Mouse (Mus musculus) bone marrow, adult 2 months (tissue): ENCODE data around the gene Fbxl17. TPM values are rescaled to one million over a fixed set of nuclear protein-coding genes. Genes with fewer than 3 reads are reported as not detected.

ENCODE experiments used
- H3K27ac ChIP-seq: fragments of 200-500 bp; 2 replicates; pipeline ENCODE4 v1.5.1; 2012; ENCODE audit warnings: low read depth, mild to moderate bottlenecking, control low read depth, inconsistent platforms, low read length; ENCODE audit not compliant: control insufficient read depth, poor library complexity, insufficient read depth
- H3K4me1 ChIP-seq: fragments of 200-500 bp; 2 replicates; pipeline ENCODE4 v1.6.1; 2011; ENCODE audit warnings: low read length; ENCODE audit not compliant: control insufficient read depth, insufficient read depth
- H3K4me3 ChIP-seq: fragments of 200-500 bp; replicated peaks from 2 replicates; pipeline ENCODE3; 2011; ENCODE audit warnings: mild to moderate bottlenecking, low read depth, low read length, control low read depth; ENCODE audit not compliant: control insufficient read depth
- CTCF ChIP-seq: fragments of 200-500 bp; IDR thresholded peaks from 2 replicates; pipeline ENCODE4 v1.5.1; 2011; ENCODE audit warnings: low read length, control low read depth; ENCODE audit not compliant: control insufficient read depth, insufficient read depth
- POLR2A ChIP-seq: fragments of 200-500 bp; IDR thresholded peaks from 2 replicates; pipeline ENCODE4 v1.6.1; 2011; ENCODE audit warnings: low read depth, mild to moderate bottlenecking, control low read depth, low read length, borderline replicate concordance; ENCODE audit not compliant: control insufficient read depth
- WGBS: fragments of 180-500 bp; shearing (Covaris S2); methylation state at CpG from one replicate; pipeline ENCODE4 v1.1.7; 2018; 5-methylcytosine and 5-hydroxymethylcytosine counted together
- polyA plus RNA-seq: library from polyadenylated mRNA; stranded (reverse); fragments of >200 nt; gene quantifications from 2 replicates; pipeline ENCODE4 v1.2.4, GENCODE M21; 2011; ENCODE audit warnings: low replicate concordance; ENCODE audit not compliant: missing spikeins, insufficient read depth, insufficient read length

Gene Fbxl17
- polyA plus RNA-seq, 1 experiment: 10.7 TPM

DNA sequence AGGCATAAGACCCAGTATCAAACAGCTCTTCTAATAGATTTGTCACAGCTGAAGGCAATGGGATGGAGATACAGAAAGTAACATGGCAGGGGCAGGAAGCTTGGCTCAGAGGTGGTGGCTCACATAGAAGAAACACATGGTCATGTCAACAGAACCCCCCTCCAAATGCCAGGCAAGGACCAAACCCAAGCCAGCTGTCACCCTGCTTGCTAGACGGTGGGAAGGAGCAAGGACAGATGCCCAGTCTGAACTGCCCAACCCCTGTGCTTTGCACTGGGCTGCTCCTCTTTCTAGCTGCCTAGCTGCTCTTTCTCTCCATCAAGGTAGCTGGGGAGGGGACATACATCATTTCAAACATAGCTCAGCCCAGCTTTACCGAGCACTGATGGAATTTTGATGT, 377.4 kb downstream of the Fbxl17 start:
- Histone ChIP-seq H3K4me1 (no peaks in the 10 kb centered on the region), H3K4me3 (no peak overlapping the region), H3K27ac (no peak overlapping the region)
- WGBS: 86% methylated on average over 2 of the region's 2 CpGs
- TF ChIP-seq POLR2A (no peak), CTCF (no peak)

- H3K4me1 ChIP-seq: no peaks in the 10 kb centered on the region
- H3K4me3 ChIP-seq: no peak overlapping the region
- no peak overlapping the region for H3K27ac ChIP-seq
- TF ChIP-seq CTCF (no peak), POLR2A (no peak)
- 86% methylated on average over 3 of the region's 3 CpGs for WGBS
Observed at GRCm38 (mm10) chr17:63119701-63120100, 380.1 kb downstream of the Fbxl17 start.

DNA sequence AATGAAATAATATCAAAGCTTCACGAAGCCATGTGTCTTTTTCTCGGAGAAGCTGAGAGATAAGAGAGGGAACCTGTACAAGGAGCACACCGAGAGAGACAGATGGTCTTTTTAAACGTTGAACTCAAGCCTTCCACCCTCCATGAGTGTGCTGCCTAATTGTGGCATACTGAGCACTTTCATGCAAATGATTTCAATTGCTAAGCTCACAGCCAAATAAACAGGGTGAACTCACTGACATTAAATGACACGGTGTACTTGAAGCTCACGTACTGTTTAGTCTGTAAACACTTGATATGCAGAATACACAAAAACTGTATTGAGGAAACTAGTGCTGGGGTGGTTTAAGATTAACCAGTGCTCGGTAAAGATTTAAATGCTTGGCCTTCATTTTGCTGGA, 380.7 kb downstream of the Fbxl17 start:
- H3K4me1 ChIP-seq: no peaks in the 10 kb centered on the region
- TF ChIP-seq CTCF (no peak), POLR2A (no peak)
- 80% methylated on average over 7 of the region's 7 CpGs for WGBS
- H3K27ac ChIP-seq: no peak overlapping the region
- H3K4me3 ChIP-seq: no peak overlapping the region

GRCm38 (mm10) chr17:63117130-63117529, 382.7 kb downstream of the Fbxl17 start:
- no peak for TF ChIP-seq CTCF
- TF ChIP-seq POLR2A: no peak
- Histone ChIP-seq H3K4me1 (no peaks in the 10 kb centered on the region), H3K4me3 (no peak overlapping the region), H3K27ac (no peak overlapping the region)
- 86% methylated on average over 5 of the region's 5 CpGs for WGBS

DNA sequence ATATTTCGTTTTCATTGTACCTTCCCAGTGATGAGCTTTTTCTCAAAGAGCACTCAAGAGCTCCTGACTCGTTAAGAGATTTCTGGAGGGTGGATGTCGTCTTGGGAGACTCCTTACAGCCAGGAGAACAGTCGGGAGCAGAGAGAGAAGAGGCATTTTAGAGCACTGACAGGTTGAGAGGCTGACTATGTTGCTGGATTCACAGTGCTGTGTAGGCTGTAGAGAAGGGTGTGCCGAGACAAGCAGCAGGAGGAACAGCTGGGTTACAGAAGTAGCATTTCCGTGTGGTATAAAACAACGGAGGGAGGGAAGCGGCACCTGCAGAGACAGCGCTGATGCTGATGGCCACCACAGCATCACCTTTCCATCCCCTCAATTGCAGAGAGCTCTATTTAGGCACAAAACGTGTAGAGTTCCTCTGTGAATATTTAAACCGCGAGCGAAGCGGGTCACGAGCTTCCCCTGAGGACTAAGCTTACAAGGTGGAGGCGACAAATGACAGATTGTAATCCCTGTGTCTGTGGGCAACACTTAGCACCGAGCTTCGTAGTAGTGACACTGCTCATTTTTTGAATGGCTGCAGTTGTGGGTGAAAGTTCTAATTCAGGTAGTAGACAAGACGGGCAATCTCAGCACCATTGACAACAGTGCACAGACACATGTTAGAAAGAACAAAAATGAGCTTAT, 385.3 kb downstream of the Fbxl17 start:
- TF ChIP-seq POLR2A: no peak
- TF ChIP-seq CTCF: no peak
- Histone ChIP-seq H3K4me3 (no peak overlapping the region), H3K27ac (no peak overlapping the region), H3K4me1 (no peaks in the 10 kb centered on the region)
- WGBS: 83% methylated on average over 19 of the region's 19 CpGs

GRCm38 (mm10) chr17:63112826-63113225, 387.0 kb downstream of the Fbxl17 start:
- 81% methylated on average over 5 of the region's 5 CpGs for WGBS
- no peaks in the 10 kb centered on the region for H3K4me1 ChIP-seq
- H3K27ac ChIP-seq: no peak overlapping the region
- H3K4me3 ChIP-seq: no peak overlapping the region
- TF ChIP-seq CTCF (no peak), POLR2A (no peak)

- no peak for TF ChIP-seq POLR2A
- no peak for TF ChIP-seq CTCF
- no peaks in the 10 kb centered on the region for H3K4me1 ChIP-seq
- 82% methylated on average over 6 of the region's 6 CpGs for WGBS
- H3K27ac ChIP-seq: no peak overlapping the region
- H3K4me3 ChIP-seq: no peak overlapping the region
Observed at GRCm38 (mm10) chr17:63110994-63111393, 388.8 kb downstream of the Fbxl17 start.

GRCm38 (mm10) chr17:63110211-63110755, 389.5 kb downstream of the Fbxl17 start:
- no peak for TF ChIP-seq POLR2A
- TF ChIP-seq CTCF: no peak
- WGBS: 91% methylated on average over 7 of the region's 7 CpGs
- Histone ChIP-seq H3K27ac (no peak overlapping the region), H3K4me3 (no peak overlapping the region), H3K4me1 (no peaks in the 10 kb centered on the region)

- 87% methylated on average over 5 of the region's 5 CpGs for WGBS
- TF ChIP-seq CTCF: no peak
- TF ChIP-seq POLR2A: no peak
Observed at GRCm38 (mm10) chr17:63108035-63108434, 391.8 kb downstream of the Fbxl17 start.

More at GRCm38 (mm10) chr17:63108035-63108434, 391.8 kb downstream of the Fbxl17 start:
- no peak overlapping the region for H3K4me3 ChIP-seq
- H3K27ac ChIP-seq: no peak overlapping the region
- no peaks in the 10 kb centered on the region for H3K4me1 ChIP-seq
